Mouse (Mus musculus) left cerebral cortex, postnatal 36 days (tissue): ENCODE measurements at regions not wholly inside any gene's neighbourhood (a gene's known extent, or its start where the extent isn't known, plus 50 kb on each side); places are given as distances from the start of the nearest gene placed in this dataset.

ENCODE experiments used
- DNase-seq, 2 experiments: peaks; one replicate each; pipeline ENCODE4 v3.0.0; 2021 to 2022; ENCODE audit warnings: low spot score in 2 of 2, mixed read lengths in 1 of 2
- intact Hi-C: fragments of 180-260 bp; cut with DNase I; formaldehyde crosslinking; loops from one replicate; pipeline ENCODE4 v1.15.1; 2025

DNA sequence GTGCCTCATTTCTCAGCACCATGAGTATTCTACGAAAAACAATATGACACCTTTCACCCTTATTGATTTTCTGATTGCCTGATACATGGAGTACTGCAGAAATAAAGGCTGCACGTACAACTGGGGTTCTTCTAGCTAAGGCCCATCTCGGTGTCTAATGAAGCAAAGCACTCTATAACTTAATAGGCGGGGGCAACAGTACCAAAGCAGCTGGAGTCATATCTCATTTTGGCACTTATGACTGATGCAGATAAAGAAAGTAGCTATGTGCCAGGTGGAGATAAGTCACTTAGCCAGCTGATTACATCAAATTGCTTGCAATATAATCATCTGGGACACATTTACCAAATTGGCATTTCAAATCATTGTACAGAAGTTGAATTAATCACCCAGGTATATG is 73.0 kb upstream of the Lin7a start:
- intact Hi-C loops = no loop called here
- no peak for DNase-seq

DNA sequence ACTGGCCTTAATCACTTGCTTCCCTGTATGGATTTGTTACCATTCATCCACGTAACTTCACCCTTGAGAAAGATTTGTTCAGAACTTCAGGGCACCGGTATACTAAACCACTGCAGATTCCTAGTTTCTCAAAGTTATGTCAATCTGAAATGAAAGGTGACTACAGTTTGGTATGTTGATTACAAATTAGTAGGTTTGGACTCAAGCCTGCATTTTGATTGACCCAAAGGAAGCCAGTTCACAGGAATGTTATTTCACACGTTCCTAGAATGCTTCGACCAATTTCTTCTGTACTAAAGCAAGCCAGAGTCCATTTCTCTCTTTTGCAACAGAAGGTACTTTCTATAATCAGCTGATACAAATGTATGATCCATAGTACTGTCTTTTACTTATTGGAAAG is 70.4 kb upstream of the Lin7a start:
- intact Hi-C loops = no loop called here
- no peak for DNase-seq

DNA sequence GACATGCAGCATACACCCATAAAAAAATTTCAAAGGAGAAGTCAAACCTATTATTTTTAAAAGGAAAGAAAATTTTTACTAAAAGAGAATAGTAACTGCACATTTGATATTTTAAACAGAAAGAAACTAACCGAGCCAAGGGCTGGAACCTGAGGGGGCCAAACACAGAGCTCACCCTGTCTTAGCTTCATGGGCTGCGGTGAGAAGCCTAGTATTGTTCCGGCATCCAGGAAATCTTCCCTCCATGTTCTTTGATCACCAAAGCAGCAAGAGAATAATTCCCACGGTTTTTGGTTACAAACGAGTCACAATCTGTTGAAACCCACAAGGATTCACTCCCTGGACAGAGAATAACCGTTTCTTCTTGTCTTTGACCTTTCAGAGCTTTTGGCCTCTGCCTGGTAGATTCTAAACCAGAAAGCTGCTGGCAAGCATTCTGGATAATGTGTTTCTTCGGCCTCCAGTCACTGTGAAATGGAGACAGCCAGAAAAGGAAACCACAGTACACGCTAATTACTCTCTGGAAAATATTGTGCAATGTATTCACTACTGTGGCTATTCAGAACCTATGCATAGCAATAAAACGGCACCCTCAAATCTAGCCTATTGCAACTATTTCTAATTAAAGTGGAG is 66.3 kb upstream of the Lin7a start:
- intact Hi-C loops = no loop called here
- DNase-seq = peak in 1 of 2 experiments; percentile 5

DNA sequence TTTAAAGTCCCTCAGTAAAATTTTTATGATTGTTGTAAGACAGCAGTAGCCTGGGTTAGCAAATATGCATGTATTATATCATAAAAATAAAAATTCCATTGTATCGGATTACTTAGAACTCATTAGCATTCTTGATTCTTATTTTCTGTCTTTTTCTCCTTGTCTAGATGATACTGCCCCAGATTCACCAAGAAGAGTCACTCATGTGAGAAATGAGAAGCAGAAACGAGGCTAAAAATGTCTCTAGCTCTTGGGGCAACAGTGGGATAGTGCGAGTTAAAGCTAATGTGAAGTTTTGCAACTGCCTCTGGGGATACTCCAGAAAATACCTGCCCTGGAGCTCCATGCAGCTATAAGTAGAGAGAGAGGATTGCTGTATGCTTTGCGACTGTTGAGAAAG is 61.6 kb upstream of the Lin7a start:
- no peak for DNase-seq
- intact Hi-C loops = no loop called here

DNA sequence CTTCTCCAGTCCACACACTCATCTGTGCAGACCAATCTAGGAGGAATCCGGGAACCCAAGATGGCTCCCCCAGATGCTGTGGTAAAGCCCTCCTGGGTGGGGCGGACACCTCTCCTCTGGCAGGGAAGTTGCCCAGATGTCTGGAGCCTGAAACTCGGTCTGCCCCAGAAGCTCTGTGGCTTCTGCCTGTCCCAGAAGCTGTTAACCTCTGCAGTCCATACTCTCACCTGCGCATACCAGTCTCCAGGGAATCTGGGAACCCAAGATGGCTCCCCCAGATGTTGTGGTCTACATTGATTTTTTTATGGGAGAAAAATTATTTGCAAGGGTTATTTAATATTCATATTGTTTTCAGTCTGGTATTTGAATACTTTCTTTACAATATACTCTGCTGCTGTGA is 58.4 kb upstream of the Lin7a start:
- intact Hi-C loops = no loop called here
- no peak for DNase-seq

DNA sequence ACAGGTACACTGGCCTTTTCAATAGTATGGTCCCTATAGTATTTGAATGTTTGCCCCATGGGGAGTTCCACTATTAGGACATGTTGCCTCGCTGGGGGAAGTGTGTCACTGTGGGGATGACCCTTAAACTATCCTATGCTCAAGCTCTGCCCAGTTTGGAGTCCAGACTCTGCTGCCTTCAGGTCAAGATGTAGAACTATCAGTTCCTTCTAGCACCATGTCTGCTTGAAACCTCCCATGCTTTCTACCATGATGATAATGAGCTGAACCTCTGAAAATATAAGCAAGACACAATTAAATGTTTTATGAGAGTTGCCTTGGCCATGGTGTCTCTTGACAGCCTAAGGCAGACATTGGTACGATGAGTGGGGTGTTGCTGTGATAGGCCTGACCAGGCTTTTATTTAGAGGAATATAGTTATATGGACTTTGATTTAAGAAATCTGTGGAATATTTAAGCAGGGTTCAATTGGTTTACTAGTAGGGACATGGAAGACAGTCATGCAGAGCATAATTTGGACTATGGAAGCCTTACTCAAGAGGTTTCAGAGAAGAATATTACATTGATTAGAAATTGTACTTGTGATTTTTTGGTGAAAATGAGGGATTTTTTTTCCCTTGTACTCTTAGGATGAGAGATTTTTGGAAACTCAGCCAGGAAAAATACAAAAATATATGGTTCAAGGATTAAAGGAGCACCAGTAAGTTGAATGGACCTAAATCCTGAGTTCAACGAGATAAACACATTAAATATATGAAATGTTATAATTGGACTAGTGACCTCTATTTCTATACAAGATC is 57.7 kb upstream of the Lin7a start:
- DNase-seq = no peak
- intact Hi-C loops = no loop called here

DNA sequence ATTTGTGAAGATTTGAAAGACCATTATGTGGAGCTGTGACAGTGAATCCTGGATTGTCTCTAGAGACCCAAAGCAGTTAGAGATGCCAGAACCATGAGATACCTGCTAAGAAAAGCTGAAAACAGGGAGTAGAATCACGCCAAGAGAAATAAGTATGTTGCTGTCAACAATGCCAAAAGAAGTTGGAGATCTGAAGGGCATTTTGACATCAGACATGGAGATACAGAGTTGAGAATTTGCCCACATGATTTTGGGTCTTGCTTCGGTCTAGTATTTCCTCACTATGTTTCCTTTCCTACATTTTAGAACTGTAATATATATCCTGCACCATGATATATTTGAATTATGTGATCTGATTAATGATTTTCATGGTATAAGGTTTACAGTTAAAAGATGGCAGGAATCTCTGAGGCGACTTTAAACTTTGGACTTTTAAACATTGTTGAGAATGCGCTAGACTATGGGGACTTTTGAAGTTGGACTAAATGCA is 56.7 kb upstream of the Lin7a start:
- no peak for DNase-seq
- intact Hi-C loops = no loop called here

DNA sequence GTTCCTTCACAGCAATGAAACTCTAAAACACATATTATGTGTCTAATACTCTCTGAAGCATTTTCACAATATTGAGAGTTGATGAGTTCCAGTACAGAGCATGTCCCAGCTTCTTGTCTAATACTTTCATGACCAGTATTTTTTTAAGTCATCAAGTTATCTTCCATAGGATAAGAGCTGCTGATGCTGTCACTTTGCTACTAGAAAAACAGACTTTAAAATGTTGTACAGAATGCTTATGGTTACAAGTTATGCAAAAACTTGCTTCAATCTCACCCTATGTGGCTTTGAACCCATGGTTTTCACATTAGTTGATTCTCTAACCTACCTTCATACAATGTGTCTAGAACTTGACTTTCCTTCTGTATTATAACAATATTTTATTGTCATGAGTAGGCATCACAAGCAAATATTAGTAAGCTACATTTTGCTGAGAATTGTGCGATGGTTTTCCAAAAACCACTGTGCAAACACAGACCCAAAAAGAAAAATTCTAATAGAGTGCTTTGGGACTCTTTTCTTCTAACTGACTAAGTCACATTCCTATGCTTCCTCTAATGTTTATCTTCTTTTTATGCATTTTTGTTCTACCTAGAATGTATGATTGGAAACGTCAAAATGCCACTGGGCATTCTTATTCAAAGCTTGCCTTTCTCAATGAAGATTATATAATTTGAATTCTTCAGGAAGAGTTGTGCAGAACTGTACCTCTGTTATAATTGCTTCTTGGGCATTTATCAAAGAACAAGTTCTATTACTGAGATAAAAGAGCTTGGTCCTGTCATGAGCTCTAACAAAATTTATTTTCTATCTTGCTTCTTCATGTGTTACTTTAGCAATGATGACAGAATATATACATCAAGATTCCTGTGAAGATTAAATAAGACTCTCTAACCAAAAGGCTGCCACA is 55.6 kb upstream of the Lin7a start:
- intact Hi-C loops = no loop called here
- DNase-seq = no peak

DNA sequence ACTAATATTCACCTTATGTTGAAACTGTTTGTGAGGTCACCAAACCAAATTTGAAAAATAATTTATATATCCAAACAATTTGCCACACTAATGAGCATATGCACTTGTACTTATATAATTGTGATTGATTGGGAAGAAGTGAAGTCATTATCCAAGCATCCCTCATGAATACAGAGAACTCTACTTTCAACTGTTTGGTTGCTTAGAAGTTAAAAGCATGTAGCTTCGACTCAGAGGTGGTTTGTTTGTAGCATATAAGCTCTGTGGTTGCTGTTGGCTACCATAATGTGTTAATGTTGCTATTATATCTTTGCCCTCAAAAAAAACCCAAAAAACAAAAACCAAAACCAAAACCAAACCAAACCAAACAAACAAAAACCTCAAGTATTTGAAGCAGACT is 54.7 kb upstream of the Lin7a start:
- intact Hi-C loops = no loop called here
- no peak for DNase-seq

DNA sequence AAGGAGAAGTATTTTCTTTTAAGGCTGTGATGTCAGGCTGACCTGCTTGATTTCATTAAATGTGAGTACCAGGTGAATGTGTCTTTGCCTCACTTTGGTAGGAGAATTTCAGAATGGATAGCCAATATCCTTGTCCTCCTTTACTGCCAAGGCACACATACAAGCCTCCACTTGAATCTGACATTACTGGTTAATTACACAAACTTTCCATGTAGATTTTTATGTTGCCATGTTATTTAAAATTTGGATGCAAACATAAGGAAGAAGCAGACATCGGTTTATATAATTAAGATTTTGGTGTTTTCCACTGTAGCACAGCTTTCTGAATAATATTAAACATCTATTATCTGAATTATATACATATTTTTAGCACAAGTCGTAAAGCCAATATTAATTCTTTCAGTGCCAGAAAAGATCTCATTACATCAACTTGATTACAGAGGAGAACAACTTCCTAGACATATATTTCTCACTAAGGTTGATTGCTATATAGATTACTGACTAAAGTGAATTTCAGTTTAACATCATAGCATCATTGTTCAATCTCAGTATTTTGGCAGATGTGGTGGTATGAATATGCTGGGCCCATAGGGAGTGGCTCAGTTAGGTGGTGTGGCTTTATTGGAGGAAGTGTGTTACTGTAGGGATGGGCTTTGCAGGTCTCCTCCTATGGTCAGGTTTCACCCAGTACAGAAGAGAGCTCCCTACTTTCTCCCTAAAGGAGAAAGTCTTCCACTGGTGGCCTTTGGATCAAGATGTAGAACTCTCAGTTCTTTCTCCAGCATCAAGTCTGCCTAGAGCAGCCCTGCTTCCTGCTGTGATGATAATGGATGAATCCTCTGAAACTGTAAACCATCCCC is 53.9 kb upstream of the Lin7a start:
- intact Hi-C loops = no loop called here
- no peak for DNase-seq

DNA sequence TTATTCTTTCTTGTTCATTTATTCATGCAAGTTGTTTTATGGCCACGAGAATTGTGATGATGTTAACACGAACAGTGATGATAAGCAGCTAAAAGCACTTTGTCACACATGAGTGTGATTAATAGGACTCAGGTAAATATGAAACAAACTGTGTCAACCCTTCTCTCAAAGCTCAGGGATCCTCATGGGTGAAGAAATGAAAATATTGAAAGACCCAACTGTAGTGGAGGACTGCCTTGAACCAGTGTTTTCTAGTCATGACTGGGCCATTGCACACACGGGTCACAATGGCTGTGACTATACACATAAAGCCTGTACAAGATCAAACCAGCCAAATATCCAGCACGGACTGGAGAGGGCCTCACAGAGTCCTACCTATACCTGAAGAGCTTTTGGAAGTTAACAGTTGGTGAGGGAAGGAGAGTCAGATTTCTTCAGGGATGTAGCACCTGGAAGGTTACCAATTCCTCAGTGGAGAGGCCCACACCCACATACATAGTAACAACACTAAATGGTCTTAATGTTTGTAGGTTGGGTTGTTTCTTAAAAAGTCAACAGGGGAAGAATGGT is 52.5 kb upstream of the Lin7a start:
- no peak for DNase-seq
- intact Hi-C loops = no loop called here

DNA sequence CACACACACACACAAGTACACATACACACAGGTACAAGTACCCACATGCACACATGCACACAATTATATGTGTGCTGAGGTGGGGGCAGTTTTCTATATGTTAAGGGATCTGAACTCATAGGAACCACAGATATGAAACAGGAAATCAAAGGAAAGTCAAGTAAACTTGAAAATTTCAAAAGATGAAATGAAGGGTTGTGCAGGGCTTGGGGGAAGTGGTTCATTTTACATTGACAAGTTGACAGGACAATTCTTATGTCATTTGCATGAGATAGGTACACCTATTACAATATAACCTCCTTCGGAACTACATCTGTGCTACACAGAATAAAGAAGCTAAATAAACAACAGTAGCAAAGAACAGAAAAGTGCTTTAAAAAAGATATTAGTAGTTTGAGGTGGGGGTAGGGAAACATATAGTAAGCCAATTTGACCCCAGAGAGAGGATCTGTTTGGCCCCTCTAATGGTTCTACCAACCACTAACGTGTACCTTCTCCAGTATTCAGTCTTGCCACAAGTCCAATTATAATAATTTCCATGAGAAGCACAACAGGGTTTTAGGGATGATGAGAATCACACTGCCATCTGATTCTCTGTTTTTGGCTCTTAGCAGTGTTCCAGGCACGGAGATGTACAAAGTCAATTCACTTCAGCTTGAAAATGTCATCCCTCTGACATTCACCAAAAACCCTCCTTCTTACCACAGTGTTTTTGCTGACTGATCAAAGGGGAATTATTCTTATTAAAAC is 51.7 kb upstream of the Lin7a start:
- intact Hi-C loops = no loop called here
- DNase-seq = no peak

DNA sequence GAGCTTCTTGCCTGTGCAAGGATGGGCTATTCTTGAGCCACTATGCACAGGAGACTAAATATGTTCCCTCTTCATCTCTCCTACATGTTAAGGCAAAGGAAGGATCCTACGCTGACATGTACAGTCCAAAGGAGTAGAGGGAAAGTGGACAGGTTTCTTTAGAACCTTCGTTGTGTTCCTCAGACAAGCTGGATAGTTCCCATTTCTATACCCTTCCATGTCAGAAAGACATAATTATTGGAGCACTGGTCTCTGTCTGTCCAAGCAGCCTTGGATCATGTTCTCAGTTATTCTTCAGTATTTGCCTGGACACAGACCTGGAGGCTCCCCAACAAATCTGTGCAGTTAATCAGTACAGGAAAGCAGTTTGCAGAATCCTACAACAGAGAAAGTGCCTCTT is 51.0 kb upstream of the Lin7a start:
- DNase-seq = no peak
- intact Hi-C loops = no loop called here

DNA sequence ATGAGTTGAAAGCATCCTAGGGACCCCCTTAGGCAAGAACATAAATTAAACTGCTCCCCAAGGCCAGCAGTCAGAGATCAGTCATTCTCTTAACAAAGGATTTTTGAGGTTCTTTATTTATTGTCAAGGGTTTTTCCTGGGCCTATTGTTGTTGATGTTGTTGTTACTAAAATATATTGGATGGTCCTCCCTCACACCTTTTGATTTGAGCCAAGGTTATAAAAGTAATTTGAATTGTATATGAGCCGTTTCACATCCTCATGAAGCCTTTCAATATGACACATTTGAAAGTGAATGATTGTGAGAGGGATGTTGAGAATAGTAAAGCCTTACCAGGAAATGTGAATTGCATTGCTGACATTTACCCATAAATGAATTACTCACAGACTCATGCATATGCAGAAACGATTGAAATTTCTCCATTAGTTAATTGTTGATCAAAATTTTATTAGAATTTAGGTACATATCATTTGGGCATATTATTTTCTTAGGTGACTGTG is 50.3 kb upstream of the Lin7a start:
- DNase-seq = no peak
- intact Hi-C loops = no loop called here
